Mouse (Mus musculus) neutrophil, adult 83 days (primary cell): ENCODE data around the gene Stac3. TPM values are rescaled to one million over a fixed set of nuclear protein-coding genes. Genes with fewer than 3 reads are reported as not detected.

Source experiments
- total RNA-seq, 2 experiments: library from RNA; stranded (reverse); gene quantifications; one replicate each; pipeline ENCODE4 v1.2.4; 2023

Stac3 gene
- 1 to 10 TPM; 2.0 to 2.4 TPM for total RNA-seq

GRCm38 (mm10) chr10:127500894-127501893 lies at the start of gene Stac3:
TSS of gene Stac3 (plus strand) at chr10:127501686.

GRCm38 (mm10) chr10:127514764-127515163 lies 13.3 kb downstream of the Stac3 start, which contains the start of gene Ndufa4l2:
TSS of gene Ndufa4l2 (plus strand) at chr10:127514967.

GRCm38 (mm10) chr10:127522088-127522581 lies 20.6 kb downstream of the Stac3 start, which contains the start of gene Shmt2:
TSS of gene Shmt2 (minus strand) at chr10:127522444.

GRCm38 (mm10) chr10:127534036-127534928 lies 32.8 kb downstream of the Stac3 start, which contains the start of gene Nxph4:
TSS of gene Nxph4 (minus strand) at chr10:127534559.

Other genes with a start within 250 kb of the Stac3 start
- gene Kif5a, start 238.3 kb upstream of the Stac3 start, total RNA-seq, result under 1 TPM; 0.22 to 0.42 TPM
- gene Dctn2, start 235.3 kb upstream of the Stac3 start, total RNA-seq, result 100 to 1,000 TPM in 1 of 2 experiments, 10 to 100 TPM in 1; 98.1 to 101 TPM
- gene Mbd6, start 212.7 kb upstream of the Stac3 start, total RNA-seq, result 100 to 1,000 TPM; 134 to 135 TPM
- gene Mars, start 189.9 kb upstream of the Stac3 start, total RNA-seq, result 10 to 100 TPM; 41.3 to 47.4 TPM
- 100 to 1,000 TPM; 240 to 263 TPM for gene Arhgap9, start 179.7 kb upstream of the Stac3 start, total RNA-seq
- not detected for gene Gli1, start 159.7 kb upstream of the Stac3 start, total RNA-seq
- not detected for gene Inhbe, start 147.3 kb upstream of the Stac3 start, total RNA-seq
- not detected for gene Inhbc, start 131.3 kb upstream of the Stac3 start, total RNA-seq
- gene R3hdm2, start 121.4 kb upstream of the Stac3 start, total RNA-seq, result 10 to 100 TPM; 91.2 to 93.7 TPM
- not detected for gene Ndufa4l2, start 13.3 kb downstream of the Stac3 start, total RNA-seq
- gene Shmt2, start 20.8 kb downstream of the Stac3 start, total RNA-seq, result 10 to 100 TPM; 27.5 to 27.6 TPM
- gene Nxph4, start 32.9 kb downstream of the Stac3 start, total RNA-seq, result not detected
- gene Lrp1, start 119.5 kb downstream of the Stac3 start, total RNA-seq, result 100 to 1,000 TPM in 1 of 2 experiments, 10 to 100 TPM in 1; 95.8 to 102 TPM
- 100 to 1,000 TPM; 185 to 200 TPM for gene Stat6, start 141.3 kb downstream of the Stac3 start, total RNA-seq
- 10 to 100 TPM; 13.0 to 13.2 TPM for gene Nemp1, start 165.2 kb downstream of the Stac3 start, total RNA-seq
- 1 to 10 TPM; 1.2 to 1.5 TPM for gene Nab2, start 166.9 kb downstream of the Stac3 start, total RNA-seq
- gene Myo1a, start 203.5 kb downstream of the Stac3 start, total RNA-seq, result under 1 TPM; 0.51 to 0.94 TPM
- gene Tac2, start 222.8 kb downstream of the Stac3 start, total RNA-seq, result 1 to 10 TPM; 2.0 to 5.6 TPM
- 10 to 100 TPM; 14.4 to 17.2 TPM for gene Zbtb39, start 237.9 kb downstream of the Stac3 start, total RNA-seq